Mouse (Mus musculus) kidney, postnatal 10 days (tissue): ENCODE results near the gene Dpf3.

ENCODE experiments used
- DNase-seq: peaks from one replicate; pipeline ENCODE4 v3.0.0; 2021; ENCODE audit warnings: mixed read lengths

Dpf3 gene

GRCm38 (mm10) chr12:83338345-83338744, 149.2 kb downstream of the Dpf3 start:
- no peak for DNase-seq

- DNase-seq, result no peak
Measured at GRCm38 (mm10) chr12:83337776-83338149, 149.8 kb downstream of the Dpf3 start.

GRCm38 (mm10) chr12:83337077-83337775, 150.3 kb downstream of the Dpf3 start:
- DNase-seq, result peak; percentile 57

GRCm38 (mm10) chr12:83330056-83330455, 157.5 kb downstream of the Dpf3 start:
- DNase-seq, result no peak

GRCm38 (mm10) chr12:83328899-83329298, 158.6 kb downstream of the Dpf3 start:
- no peak for DNase-seq

GRCm38 (mm10) chr12:83328491-83328890, 159.0 kb downstream of the Dpf3 start:
- DNase-seq, result no peak

GRCm38 (mm10) chr12:83327451-83327850, 160.1 kb downstream of the Dpf3 start:
- no peak for DNase-seq

GRCm38 (mm10) chr12:83320725-83321124, 166.8 kb downstream of the Dpf3 start:
- DNase-seq, result no peak

- no peak for DNase-seq
Measured at GRCm38 (mm10) chr12:83317646-83318443, 169.7 kb downstream of the Dpf3 start.

GRCm38 (mm10) chr12:83314666-83315065, 172.8 kb downstream of the Dpf3 start:
- DNase-seq, result no peak

GRCm38 (mm10) chr12:83312818-83313217, 174.7 kb downstream of the Dpf3 start:
- no peak for DNase-seq

- DNase-seq, result no peak
Measured at GRCm38 (mm10) chr12:83310567-83310966, 176.9 kb downstream of the Dpf3 start.

- no peak for DNase-seq
Measured at GRCm38 (mm10) chr12:83309031-83309804, 178.3 kb downstream of the Dpf3 start.

- DNase-seq, result no peak
Measured at GRCm38 (mm10) chr12:83308627-83309026, 178.9 kb downstream of the Dpf3 start.

GRCm38 (mm10) chr12:83303221-83303620, 184.3 kb downstream of the Dpf3 start:
- no peak for DNase-seq

GRCm38 (mm10) chr12:83302320-83303153, 185.0 kb downstream of the Dpf3 start:
- no peak for DNase-seq

GRCm38 (mm10) chr12:83301616-83302319, 185.7 kb downstream of the Dpf3 start:
- DNase-seq, result peak; percentile 54

GRCm38 (mm10) chr12:83298358-83298757, 189.2 kb downstream of the Dpf3 start:
- no peak for DNase-seq

GRCm38 (mm10) chr12:83295031-83295430, 192.5 kb downstream of the Dpf3 start:
- no peak for DNase-seq

GRCm38 (mm10) chr12:83291915-83292314, 195.6 kb downstream of the Dpf3 start:
- no peak for DNase-seq
